Mouse (Mus musculus) forebrain, embryonic 13.5 days (tissue): ENCODE measurements at regions not wholly inside any gene's neighbourhood (a gene's known extent, or its start where the extent isn't known, plus 50 kb on each side); places are given as distances from the start of the nearest gene placed in this dataset.
"Not testable (repeated sequence)": the region's sequence is repeated elsewhere in the genome, so short reads cannot be mapped to it uniquely, and the experiment has no call there.

Source experiments
- ATAC-seq: fragments of 200-750 bp; cut with Nextera tagmentation; 2 replicates; pipeline ENCODE4 v1.8.0; 2017
- H3K27ac ChIP-seq: fragments of 300-500 bp; sonication (generic); 2 replicates; pipeline ENCODE4 v1.5.1; 2015; ENCODE audit warnings: inconsistent platforms, mild to moderate bottlenecking, moderate library complexity
- H3K27me3 ChIP-seq: fragments of 300-500 bp; sonication (generic); 2 replicates; pipeline ENCODE4 v1.6.1; 2015; ENCODE audit warnings: mild to moderate bottlenecking, inconsistent platforms
- H3K36me3 ChIP-seq: fragments of 300-500 bp; sonication (generic); 2 replicates; pipeline ENCODE4 v1.6.1; 2015; ENCODE audit warnings: mild to moderate bottlenecking, inconsistent platforms; ENCODE audit not compliant: poor library complexity, severe bottlenecking
- H3K4me1 ChIP-seq: fragments of 300-500 bp; sonication (generic); 2 replicates; pipeline ENCODE4 v1.6.1; 2015; ENCODE audit warnings: inconsistent platforms
- H3K4me2 ChIP-seq: fragments of 300-500 bp; sonication (generic); 2 replicates; pipeline ENCODE4 v1.6.1; 2015; ENCODE audit warnings: inconsistent platforms, mild to moderate bottlenecking, moderate library complexity
- H3K4me3 ChIP-seq: fragments of 300-500 bp; sonication (generic); 2 replicates; pipeline ENCODE4 v1.5.1; 2015; ENCODE audit warnings: mild to moderate bottlenecking, inconsistent platforms
- H3K9ac ChIP-seq: fragments of 300-500 bp; sonication (generic); 2 replicates; pipeline ENCODE4 v1.6.1; 2015; ENCODE audit warnings: mild to moderate bottlenecking, inconsistent platforms
- H3K9me3 ChIP-seq: fragments of 300-500 bp; sonication (generic); replicated peaks from 2 replicates; pipeline ENCODE4 v1.6.1; 2016; ENCODE audit warnings: inconsistent platforms
- WGBS: fragments of 180-500 bp; shearing (Covaris S2); methylation state at CpG from one replicate; pipeline ENCODE4 v1.1.7; 2015; 5-methylcytosine and 5-hydroxymethylcytosine counted together

GRCm38 (mm10) chr9:116464626-116465025, 289.5 kb upstream of the Tgfbr2 start:
- H3K4me1 ChIP-seq, result peaks cover 12% of the 10 kb centered on the region; the same call in 1 of the 2 replicates
- WGBS, result 63% methylated on average over 2 of the region's 2 CpGs
- H3K27me3 ChIP-seq, result no peaks in the 10 kb centered on the region
- no peaks in the 10 kb centered on the region for H3K36me3 ChIP-seq
- H3K4me3 ChIP-seq, result no peak overlapping the region
- H3K9ac ChIP-seq, result no peak overlapping the region
- ATAC-seq, result no peak
- H3K4me2 ChIP-seq, result no peak overlapping the region
- no peaks in the 10 kb centered on the region for H3K9me3 ChIP-seq
- no peak overlapping the region for H3K27ac ChIP-seq

GRCm38 (mm10) chr9:116462232-116462631, 287.1 kb upstream of the Tgfbr2 start:
- ATAC-seq, result no peak
- no peaks in the 10 kb centered on the region for H3K27me3 ChIP-seq
- no peaks in the 10 kb centered on the region for H3K36me3 ChIP-seq
- WGBS, result 74% methylated on average over 2 of the region's 2 CpGs
- no peak overlapping the region for H3K9ac ChIP-seq
- H3K4me2 ChIP-seq, result no peak overlapping the region
- H3K27ac ChIP-seq, result no peak overlapping the region
- H3K4me1 ChIP-seq, result peaks cover 5% of the 10 kb centered on the region
- no peak overlapping the region for H3K4me3 ChIP-seq
- no peaks in the 10 kb centered on the region for H3K9me3 ChIP-seq

DNA sequence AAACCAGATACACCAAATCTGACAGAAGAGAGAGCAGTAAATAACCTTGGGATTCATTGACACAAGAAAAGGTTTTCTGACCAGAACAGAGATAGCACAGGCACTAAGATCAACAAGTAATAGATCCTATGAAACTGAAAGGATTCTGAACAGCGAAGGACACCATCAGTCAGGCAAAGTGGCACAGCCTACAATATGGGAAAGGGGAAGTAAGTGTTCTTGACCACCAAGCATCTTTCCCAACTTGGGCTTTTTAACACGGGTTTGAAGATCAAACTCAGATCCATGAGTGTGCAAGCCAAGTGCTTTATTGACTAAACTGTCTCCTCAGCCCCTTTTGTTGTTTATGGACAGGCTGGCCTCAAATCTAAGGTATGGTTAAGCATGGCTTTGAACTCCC, 284.9 kb upstream of the Tgfbr2 start:
- H3K36me3 ChIP-seq, result no peaks in the 10 kb centered on the region
- no peak overlapping the region for H3K27ac ChIP-seq
- WGBS, result 88% methylated on average over 2 of the region's 2 CpGs
- H3K4me2 ChIP-seq, result no peak overlapping the region
- H3K4me1 ChIP-seq, result peaks cover 11% of the 10 kb centered on the region
- no peaks in the 10 kb centered on the region for H3K27me3 ChIP-seq
- no peaks in the 10 kb centered on the region for H3K9me3 ChIP-seq
- ATAC-seq, result no peak
- H3K9ac ChIP-seq, result no peak overlapping the region
- no peak overlapping the region for H3K4me3 ChIP-seq

- no peak overlapping the region for H3K4me2 ChIP-seq
- no peak for ATAC-seq
- H3K9ac ChIP-seq, result no peak overlapping the region
- no peaks in the 10 kb centered on the region for H3K36me3 ChIP-seq
- H3K27me3 ChIP-seq, result no peaks in the 10 kb centered on the region
- H3K4me1 ChIP-seq, result peaks cover 3% of the 10 kb centered on the region; the same call in 1 of the 2 replicates
- no peak overlapping the region for H3K4me3 ChIP-seq
- H3K9me3 ChIP-seq, result no peaks in the 10 kb centered on the region
- 85% methylated on average over 4 of the region's 4 CpGs for WGBS
- H3K27ac ChIP-seq, result no peak overlapping the region
Observed at GRCm38 (mm10) chr9:116452050-116452449, 276.9 kb upstream of the Tgfbr2 start.

- H3K27ac ChIP-seq, result no peak overlapping the region
- H3K9ac ChIP-seq, result no peak overlapping the region
- WGBS, result 89% methylated on average over 4 of the region's 4 CpGs
- H3K9me3 ChIP-seq, result no peaks in the 10 kb centered on the region
- ATAC-seq, result no peak
- H3K4me1 ChIP-seq, result no peaks in the 10 kb centered on the region
- no peak overlapping the region for H3K4me2 ChIP-seq
- no peaks in the 10 kb centered on the region for H3K27me3 ChIP-seq
- H3K4me3 ChIP-seq, result no peak overlapping the region
- H3K36me3 ChIP-seq, result no peaks in the 10 kb centered on the region
Observed at GRCm38 (mm10) chr9:116450829-116451228, 275.7 kb upstream of the Tgfbr2 start.

DNA sequence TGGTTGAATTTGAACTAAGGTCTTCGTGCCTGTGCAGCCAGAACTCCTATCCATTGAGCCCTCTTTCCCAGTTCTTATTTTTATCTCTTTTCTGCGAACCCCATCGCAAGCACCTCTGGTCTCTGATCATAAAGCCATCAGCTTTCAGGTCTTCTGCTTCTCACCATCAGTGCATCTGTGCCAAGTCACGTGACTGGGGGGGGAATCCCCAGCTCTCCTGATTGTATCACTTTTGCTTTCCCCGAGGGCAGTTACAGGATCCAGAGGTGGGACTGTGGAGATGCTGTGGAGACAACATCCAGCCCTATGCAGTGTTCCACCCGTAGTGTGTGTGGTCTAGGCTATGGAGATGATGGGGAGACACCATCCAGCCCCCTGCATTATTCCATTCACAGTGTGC, 272.6 kb upstream of the Tgfbr2 start:
- Histone ChIP-seq H3K4me3 (no peak overlapping the region), H3K4me1 (no peaks in the 10 kb centered on the region), H3K9ac (no peak overlapping the region), H3K36me3 (no peaks in the 10 kb centered on the region), H3K27me3 (no peaks in the 10 kb centered on the region), H3K4me2 (no peak overlapping the region), H3K27ac (no peak overlapping the region), H3K9me3 (no peaks in the 10 kb centered on the region)
- 85% methylated on average over 6 of the region's 6 CpGs for WGBS
- ATAC-seq, result no peak

GRCm38 (mm10) chr9:116438580-116438979, 263.4 kb upstream of the Tgfbr2 start:
- Histone ChIP-seq H3K9me3 (peaks cover 9% of the 10 kb centered on the region; the same call in 1 of the 2 replicates), H3K27ac (no peak overlapping the region), H3K4me1 (no peaks in the 10 kb centered on the region), H3K27me3 (no peaks in the 10 kb centered on the region), H3K4me2 (no peak overlapping the region), H3K36me3 (no peaks in the 10 kb centered on the region), H3K4me3 (no peak overlapping the region), H3K9ac (no peak overlapping the region)
- 70% methylated on average over 1 of the region's 1 CpGs for WGBS
- no peak for ATAC-seq

GRCm38 (mm10) chr9:116434414-116434813, 259.3 kb upstream of the Tgfbr2 start:
- H3K9me3 ChIP-seq, result 0 out of 2 replicates have a peak, but pooled peaks cover 3% of the 10 kb centered on the region
- ATAC-seq, result no peak
- no peak overlapping the region for H3K4me3 ChIP-seq
- H3K4me1 ChIP-seq, result no peaks in the 10 kb centered on the region
- H3K27ac ChIP-seq, result no peak overlapping the region
- H3K36me3 ChIP-seq, result no peaks in the 10 kb centered on the region
- no peaks in the 10 kb centered on the region for H3K27me3 ChIP-seq
- no peak overlapping the region for H3K9ac ChIP-seq
- 81% methylated on average over 1 of the region's 1 CpGs for WGBS
- no peak overlapping the region for H3K4me2 ChIP-seq

GRCm38 (mm10) chr9:116429061-116429460, 253.9 kb upstream of the Tgfbr2 start:
- ATAC-seq, result no peak
- 92% methylated on average over 4 of the region's 4 CpGs for WGBS
- Histone ChIP-seq H3K4me3 (no peak overlapping the region), H3K4me2 (no peak overlapping the region), H3K36me3 (no peaks in the 10 kb centered on the region), H3K27ac (no peak overlapping the region), H3K27me3 (no peaks in the 10 kb centered on the region), H3K4me1 (peaks cover 8% of the 10 kb centered on the region), H3K9ac (no peak overlapping the region), H3K9me3 (no peaks in the 10 kb centered on the region)

GRCm38 (mm10) chr9:116428475-116428874, 253.3 kb upstream of the Tgfbr2 start:
- no peak overlapping the region for H3K27ac ChIP-seq
- no peak overlapping the region for H3K9ac ChIP-seq
- no peak overlapping the region for H3K4me2 ChIP-seq
- no peaks in the 10 kb centered on the region for H3K27me3 ChIP-seq
- no peaks in the 10 kb centered on the region for H3K36me3 ChIP-seq
- H3K9me3 ChIP-seq, result no peaks in the 10 kb centered on the region
- no peak overlapping the region for H3K4me3 ChIP-seq
- 59% methylated on average over 6 of the region's 6 CpGs for WGBS
- ATAC-seq, result no peak
- H3K4me1 ChIP-seq, result peaks cover 8% of the 10 kb centered on the region

GRCm38 (mm10) chr9:116427278-116427677, 252.1 kb upstream of the Tgfbr2 start:
- Histone ChIP-seq H3K4me3 (no peak overlapping the region), H3K4me1 (peaks cover 8% of the 10 kb centered on the region), H3K9me3 (no peaks in the 10 kb centered on the region), H3K9ac (no peak overlapping the region), H3K27ac (no peak overlapping the region), H3K36me3 (no peaks in the 10 kb centered on the region), H3K4me2 (no peak overlapping the region), H3K27me3 (no peaks in the 10 kb centered on the region)
- ATAC-seq, result no peak
- WGBS, result 50% methylated on average over 6 of the region's 6 CpGs

DNA sequence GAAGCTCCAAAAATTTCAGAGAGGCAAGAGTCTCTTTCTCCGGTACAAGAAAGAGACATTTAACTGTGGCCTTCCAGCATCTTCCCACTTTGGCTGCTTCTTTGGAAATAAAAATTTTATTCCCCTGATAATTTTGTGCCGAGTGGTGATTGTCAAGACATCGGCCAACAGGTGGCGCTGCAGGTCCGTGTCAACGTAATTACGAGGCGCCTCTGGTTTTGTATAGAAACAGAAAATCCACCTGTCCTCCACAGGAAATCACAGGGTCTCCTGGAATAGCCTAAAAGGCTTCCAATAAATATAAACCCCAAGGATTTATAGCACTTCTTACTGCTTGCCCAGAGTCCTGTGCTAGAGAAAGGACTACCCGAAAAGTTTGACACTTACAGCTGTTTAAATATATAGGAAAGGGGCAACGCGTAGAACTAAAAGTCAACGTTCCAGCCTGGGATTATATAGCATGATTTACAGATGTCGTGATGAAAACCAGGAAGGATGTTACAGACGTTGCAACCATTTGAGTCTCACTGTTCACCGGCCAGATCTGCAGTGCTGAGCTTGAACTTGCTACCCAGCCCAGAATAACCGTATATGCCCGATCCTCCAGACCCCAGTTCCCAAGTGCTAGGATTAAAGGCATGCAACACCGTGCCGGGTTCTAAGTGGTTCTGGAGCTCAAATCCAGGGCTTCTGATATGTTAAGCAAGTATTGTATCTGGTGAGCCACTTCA, 251.3 kb upstream of the Tgfbr2 start:
- Histone ChIP-seq H3K4me2 (no peak overlapping the region), H3K9ac (no peak overlapping the region), H3K9me3 (no peaks in the 10 kb centered on the region), H3K36me3 (no peaks in the 10 kb centered on the region), H3K4me1 (peaks cover 8% of the 10 kb centered on the region), H3K27ac (no peak overlapping the region), H3K27me3 (no peaks in the 10 kb centered on the region), H3K4me3 (no peak overlapping the region)
- 56% methylated on average over 19 of the region's 19 CpGs for WGBS
- ATAC-seq, result 0 out of 2 replicates have a peak, but pooled peaks have one; percentile 33

DNA sequence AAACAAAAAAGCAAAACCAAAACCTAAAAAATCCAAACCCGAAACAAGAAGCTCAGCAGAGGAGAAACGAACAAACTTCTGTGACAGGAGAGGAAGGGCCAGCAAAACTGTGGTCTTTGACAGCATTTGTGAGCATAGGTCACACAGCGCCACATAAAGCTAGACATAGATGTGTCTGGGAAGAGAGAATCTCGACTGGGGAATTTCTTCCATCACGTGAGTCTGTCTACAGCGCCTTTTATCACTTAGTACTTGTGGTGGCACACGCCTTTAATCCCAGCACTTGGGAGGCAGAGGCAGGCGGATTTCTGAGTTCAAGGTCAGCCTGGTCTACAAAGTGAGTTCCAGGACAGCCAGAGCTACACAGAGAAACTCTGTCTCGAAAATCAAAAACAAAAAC, 250.2 kb upstream of the Tgfbr2 start:
- H3K27ac ChIP-seq, ATAC-seq, H3K9me3 ChIP-seq, H3K4me2 ChIP-seq, H3K4me1 ChIP-seq, H3K36me3 ChIP-seq, H3K9ac ChIP-seq, H3K4me3 ChIP-seq, H3K27me3 ChIP-seq: not testable (repeated sequence)
- WGBS, result 87% methylated on average over 9 of the region's 9 CpGs
